Mouse (Mus musculus): ENCODE measurements around the gene Dnajc5g.
A peak's percentile ranks its signal among the peaks of the same experiment; 100 is the strongest.

Dnajc5g gene

DNA sequence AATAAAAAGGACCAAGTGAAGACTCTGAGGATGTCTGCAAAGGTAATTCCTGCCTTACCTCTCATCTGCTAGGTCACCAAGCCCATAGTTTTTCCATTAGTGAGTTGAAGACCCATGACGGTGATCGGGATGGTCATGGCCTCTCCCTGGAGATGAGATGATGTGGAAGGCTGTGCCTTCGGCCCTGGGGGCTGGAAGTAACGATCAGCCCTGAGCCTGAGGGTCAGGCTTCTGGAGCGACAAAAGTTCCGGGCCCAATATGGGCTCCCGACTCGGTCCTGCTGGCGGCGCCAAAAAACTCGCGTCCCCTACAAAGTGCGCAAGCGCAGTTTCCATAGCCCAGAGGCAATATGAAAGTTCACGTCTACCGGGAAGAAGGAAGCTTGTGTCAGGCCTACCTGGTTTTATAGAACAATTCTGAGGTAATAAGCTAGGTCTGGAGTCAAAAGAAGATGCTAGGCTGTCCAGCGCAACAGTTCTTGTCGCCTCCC lies 2.0 kb downstream of the Dnajc5g start, which contains the start of gene Slc30a3:
TSS of gene Slc30a3 (minus strand) at position 238 of the 491 bp plus-strand sequence.
- no peak for DNase-seq (ENCODE audit: extremely low read depth, low read depth)

GRCm38 (mm10) chr5:31110781-31111180 lies 4.7 kb downstream of the Dnajc5g start:
- peak; percentile 38 for DNase-seq (ENCODE audit: extremely low read depth, low read depth)

DNA sequence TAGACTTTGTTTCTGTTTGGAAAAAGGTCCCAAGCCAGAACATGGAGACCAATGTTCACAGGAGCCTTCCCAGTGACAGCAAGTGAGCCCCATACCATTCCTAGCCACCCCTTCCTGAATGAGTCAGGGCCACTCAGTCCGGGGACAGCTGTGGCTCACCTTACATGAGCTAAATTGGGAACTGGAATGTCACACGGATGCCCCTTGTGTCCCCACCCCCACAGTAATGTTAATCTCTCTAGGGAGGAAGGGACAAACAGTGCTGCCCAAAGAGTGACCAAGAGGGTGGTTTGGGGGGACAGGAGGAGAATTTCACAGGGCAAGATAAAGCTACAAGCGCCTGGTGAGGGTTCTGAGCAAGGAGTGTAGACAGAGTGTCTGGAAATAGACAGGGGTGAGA lies 10.3 kb downstream of the Dnajc5g start, which contains the start of gene Trim54:
TSS of gene Trim54 (plus strand) at position 359 of the 400 bp plus-strand sequence.
- no peak for DNase-seq (ENCODE audit: extremely low read depth, low read depth)

DNA sequence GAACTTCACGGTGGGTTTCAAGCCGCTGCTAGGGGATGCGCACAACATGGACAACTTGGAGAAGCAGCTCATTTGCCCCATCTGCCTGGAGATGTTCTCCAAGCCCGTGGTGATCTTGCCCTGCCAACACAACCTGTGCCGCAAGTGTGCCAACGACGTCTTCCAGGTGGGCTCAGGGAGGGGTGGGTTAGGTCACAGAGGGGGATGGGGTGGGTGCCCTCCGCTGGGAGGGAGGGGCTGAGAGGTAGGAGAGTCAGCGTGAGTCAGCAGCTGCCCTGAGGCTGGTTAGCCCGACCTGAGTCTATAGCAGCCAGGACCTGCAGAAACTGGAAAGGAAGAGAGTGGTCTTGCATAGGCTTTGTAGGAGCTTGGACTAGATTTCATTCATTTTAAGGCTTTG lies 10.8 kb downstream of the Dnajc5g start:
- no peak for DNase-seq (ENCODE audit: extremely low read depth, low read depth)

GRCm38 (mm10) chr5:31121111-31121510 lies 15.0 kb downstream of the Dnajc5g start:
- peak; percentile 60 for DNase-seq (ENCODE audit: extremely low read depth, low read depth)

DNA sequence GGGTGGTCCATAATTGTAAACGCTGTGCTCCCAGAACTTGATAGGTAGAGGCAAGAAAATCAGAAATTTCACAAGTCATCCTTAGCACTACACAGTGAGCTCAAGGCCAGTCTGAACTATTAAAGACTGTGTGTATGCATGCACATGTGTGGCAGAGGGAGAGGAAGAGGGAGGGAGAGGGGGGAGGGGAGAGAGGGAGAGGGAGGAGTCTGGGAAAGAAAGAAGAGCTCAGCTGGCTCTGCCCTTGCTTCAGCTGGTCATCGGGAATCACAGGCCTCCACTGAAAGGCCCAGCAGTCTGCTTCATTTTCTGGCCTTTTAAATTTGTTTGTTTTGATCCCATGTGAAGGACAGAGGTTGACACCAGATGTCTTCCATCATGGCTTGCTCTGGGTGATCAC lies 17.4 kb downstream of the Dnajc5g start:
- no peak for DNase-seq (ENCODE audit: extremely low read depth, low read depth)

DNA sequence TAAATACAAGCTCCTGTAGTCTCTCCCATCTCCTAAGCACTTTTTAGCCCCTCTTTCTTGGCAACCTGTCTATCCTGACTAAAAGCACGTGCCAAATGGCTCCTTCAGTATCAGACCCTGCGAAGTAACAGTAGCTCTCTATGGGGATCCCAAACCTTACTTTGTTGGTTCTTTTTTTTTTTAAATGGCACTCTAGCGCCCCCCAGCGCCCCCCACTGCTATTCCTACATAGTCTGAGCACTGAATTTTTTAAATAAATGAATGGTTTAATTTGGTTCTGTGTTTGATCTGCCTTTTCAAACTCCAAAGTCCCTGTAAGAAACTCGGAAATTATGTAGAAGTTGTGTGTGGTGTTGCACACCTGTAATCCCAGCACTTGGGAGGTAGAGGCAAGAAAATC lies 20.0 kb downstream of the Dnajc5g start:
- DNase-seq (ENCODE audit: extremely low read depth, low read depth), result peak; percentile 33

DNA sequence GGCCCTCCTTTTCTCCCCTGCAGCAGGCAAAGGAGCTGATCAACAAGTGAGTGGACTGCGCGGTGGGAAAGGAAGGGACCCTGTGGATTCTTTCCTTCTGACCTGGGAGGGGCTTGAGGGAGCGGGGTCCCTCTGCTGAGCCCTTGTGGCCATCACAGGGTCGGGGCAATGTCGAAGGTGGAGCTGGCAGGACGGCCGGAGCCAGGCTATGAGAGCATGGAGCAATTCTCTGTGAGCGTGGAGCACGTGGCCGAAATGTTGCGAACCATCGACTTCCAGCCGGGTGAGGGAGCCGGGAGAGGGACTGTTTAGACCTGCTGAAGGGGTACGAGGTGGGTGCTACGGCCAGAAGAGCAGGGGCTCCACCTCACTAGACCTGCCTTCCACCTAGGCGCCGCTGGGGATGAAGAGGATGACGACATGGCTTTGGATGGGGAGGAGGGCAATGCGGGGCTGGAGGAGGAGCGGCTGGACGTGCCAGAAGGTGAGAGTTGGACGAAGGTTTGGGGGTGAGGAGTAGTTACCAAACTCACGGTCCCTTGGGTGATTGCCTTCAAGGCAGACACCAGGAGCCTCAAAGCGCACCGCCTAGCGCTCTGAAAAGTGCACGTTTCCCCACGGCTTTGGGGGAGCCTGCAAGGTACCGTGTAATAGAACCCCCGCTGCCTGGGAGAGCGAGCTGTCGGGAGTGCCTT lies 30.8 kb downstream of the Dnajc5g start:
- no peak for DNase-seq (ENCODE audit: extremely low read depth, low read depth)

DNA sequence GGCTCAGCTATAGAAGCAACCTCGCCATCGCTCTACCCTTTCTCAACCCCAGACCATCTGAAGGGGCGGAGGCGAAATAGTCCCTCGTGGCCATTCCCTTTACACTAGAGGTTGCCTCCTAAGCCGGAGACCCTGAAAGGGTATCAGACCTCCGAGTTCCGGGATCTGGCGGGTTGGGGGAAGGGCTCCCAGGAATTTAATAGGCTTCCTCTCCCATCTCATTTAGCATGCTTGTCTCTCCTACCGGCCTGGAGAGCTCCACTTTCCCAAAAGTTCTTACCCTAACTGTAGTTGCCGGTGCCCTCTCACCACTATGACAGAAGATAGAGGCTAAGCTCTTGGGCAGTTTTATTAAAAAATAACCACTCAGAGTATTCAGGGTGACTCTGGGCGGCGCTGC lies 31.6 kb downstream of the Dnajc5g start:
- DNase-seq (ENCODE audit: extremely low read depth, low read depth), result no peak

DNA sequence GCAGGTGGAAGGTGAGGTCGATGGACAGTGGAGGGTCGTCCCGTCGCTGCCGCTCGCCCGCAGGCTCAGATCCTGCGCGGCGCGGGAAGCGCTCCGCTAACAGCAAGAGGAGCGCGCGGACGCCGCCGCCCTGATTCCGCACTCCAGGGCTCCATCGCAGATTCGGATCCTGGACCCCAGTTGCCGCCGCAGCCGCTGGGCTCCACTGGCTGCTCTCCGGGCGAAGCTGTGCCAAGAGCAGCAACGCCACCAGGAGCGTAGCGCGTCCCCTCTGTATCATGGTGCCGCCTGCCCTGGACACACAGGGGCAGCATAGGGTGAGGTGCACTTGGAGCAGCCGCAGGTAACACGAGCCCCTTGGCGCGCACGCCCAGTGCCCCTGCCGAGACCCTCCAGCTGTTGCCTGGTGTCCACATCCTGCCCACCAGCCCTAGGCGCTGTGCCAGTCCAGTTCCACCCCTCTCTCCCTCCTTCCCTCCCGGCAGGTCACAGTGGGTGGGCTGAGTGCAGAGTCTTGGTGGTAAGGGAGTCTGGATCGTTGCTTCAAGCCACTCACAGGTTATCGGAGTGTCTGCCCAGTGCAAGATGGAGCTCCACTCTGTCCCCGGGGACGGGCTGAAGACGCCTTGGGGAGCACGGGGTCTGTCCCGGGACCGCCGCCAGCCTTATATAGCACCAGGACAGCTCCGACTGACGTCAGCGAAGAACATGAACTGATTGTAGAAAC lies 32.3 kb downstream of the Dnajc5g start, which contains the start of gene Ucn:
TSS of gene Ucn (minus strand) at position 589 of the 727 bp plus-strand sequence.
- DNase-seq (ENCODE audit: extremely low read depth, low read depth), result no peak

DNA sequence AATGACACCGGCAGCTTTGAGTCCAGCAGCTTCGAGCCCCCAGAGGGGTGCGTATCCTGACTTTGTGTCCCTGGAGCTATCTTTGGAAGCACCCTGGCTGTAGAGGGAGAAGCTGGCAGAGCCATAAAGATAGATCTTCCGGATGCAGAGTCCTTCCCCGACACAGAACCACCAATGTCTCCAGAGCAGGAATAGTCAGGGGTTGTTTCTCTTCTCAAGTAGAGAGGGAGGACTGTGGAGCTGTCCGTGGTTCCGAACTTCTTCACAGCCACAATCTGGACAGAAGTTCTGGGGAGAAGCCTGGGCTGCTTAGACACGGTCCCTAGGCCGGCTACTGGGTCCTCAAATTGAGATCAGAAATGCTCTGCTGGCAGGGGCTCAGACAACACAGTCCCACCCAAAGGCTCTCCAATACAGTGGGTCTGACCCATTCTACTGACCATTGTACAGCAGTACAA lies 32.9 kb downstream of the Dnajc5g start:
- DNase-seq (ENCODE audit: extremely low read depth, low read depth), result no peak

DNA sequence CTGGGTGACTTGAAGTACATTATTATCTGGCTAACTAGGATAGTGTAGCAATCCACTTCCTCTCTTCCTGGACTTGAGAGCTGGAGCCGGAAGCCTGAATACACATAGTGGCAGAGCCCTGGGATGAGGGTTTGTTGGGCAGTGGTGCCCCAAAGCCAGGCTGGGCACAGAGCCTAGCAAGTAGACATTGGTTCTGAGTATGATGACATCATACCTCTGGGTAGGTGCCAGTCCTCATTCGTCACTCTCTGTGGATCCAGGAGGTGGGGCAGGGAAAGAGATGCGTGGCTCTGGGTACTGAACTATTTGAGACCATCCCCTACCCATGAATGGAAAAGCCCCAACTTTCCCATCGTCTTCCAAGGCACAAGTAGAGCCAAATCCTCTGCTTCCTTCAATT lies 43.7 kb downstream of the Dnajc5g start:
- DNase-seq (ENCODE audit: extremely low read depth, low read depth), result no peak

GRCm38 (mm10) chr5:31151746-31152145 lies 45.7 kb downstream of the Dnajc5g start:
- no peak for DNase-seq (ENCODE audit: extremely low read depth, low read depth)

DNA sequence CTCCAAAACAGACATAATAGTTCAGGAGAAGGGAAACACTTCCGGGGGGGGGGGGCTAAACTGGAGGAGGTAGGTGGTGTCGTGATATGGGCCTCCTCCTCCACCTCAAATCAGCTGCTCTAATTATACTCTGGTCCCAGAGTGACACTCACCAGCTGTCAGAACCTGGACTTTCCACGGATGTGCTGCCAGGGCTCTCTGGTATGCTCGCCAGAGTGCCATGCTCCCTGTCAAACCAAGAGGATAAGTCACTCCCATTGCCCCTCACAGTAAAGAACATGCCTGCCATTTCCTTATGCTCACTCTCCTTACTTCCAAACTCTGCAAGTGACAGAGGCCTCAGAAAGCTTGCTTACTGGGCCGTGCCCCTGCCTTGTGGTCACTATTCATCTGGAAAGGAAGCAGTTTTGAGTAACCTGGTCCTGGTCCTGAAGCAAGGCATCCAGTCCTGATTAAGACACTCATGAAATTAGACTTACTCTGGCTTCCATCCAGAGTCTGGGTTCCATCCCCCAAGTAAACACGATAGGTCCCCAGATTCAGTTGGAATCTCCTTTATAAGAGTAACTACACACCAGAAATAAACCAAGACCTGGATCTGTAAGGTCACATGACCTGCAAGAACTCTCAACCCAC lies 47.5 kb downstream of the Dnajc5g start:
- DNase-seq (ENCODE audit: extremely low read depth, low read depth), result no peak

GRCm38 (mm10) chr5:31154152-31154553 lies 48.1 kb downstream of the Dnajc5g start, which contains the start of gene Mpv17:
Gene Mpv17, minus strand, starts transcription at chr5:31154251.
- DNase-seq (ENCODE audit: extremely low read depth, low read depth), result peak; percentile 65

Data from MEL-GATA-1-ER (cell line).